Mouse (Mus musculus) hindbrain, embryonic 13.5 days (tissue): Measurements from ENCODE around the gene Msrb2. TPM values are rescaled to one million over a fixed set of nuclear protein-coding genes. Genes with fewer than 3 reads are reported as not detected.

Experiments
- ATAC-seq: fragments of 200-750 bp; cut with Nextera tagmentation; 2 replicates; pipeline ENCODE4 v1.8.0; 2017; ENCODE audit warnings: moderate TSS enrichment; ENCODE audit not compliant: low FRiP score
- H3K27ac ChIP-seq: fragments of 300-500 bp; sonication (generic); 2 replicates; pipeline ENCODE4 v1.5.1; 2015; ENCODE audit warnings: inconsistent platforms, mild to moderate bottlenecking, moderate library complexity
- H3K27me3 ChIP-seq: fragments of 300-500 bp; sonication (generic); 2 replicates; pipeline ENCODE4 v1.6.1; 2015; ENCODE audit warnings: mild to moderate bottlenecking, inconsistent platforms
- H3K36me3 ChIP-seq: fragments of 300-500 bp; sonication (generic); 2 replicates; pipeline ENCODE4 v1.6.1; 2015; ENCODE audit warnings: mild to moderate bottlenecking, inconsistent platforms
- H3K4me1 ChIP-seq: fragments of 300-500 bp; sonication (generic); replicated peaks from 2 replicates; pipeline ENCODE4 v1.6.1; 2015; ENCODE audit warnings: inconsistent platforms
- H3K4me2 ChIP-seq: fragments of 300-500 bp; sonication (generic); 2 replicates; pipeline ENCODE4 v1.6.1; 2015; ENCODE audit warnings: inconsistent platforms, mild to moderate bottlenecking, moderate library complexity
- H3K4me3 ChIP-seq: fragments of 300-500 bp; sonication (generic); 2 replicates; pipeline ENCODE4 v1.5.1; 2015; ENCODE audit warnings: mild to moderate bottlenecking, inconsistent platforms
- H3K9ac ChIP-seq: fragments of 300-500 bp; sonication (generic); 2 replicates; pipeline ENCODE4 v1.6.1; 2015; ENCODE audit warnings: mild to moderate bottlenecking, inconsistent platforms
- H3K9me3 ChIP-seq: fragments of 300-500 bp; sonication (generic); 2 replicates; pipeline ENCODE4 v1.6.1; 2016; ENCODE audit warnings: inconsistent platforms
- WGBS: fragments of 180-500 bp; shearing (Covaris S2); methylation state at CpG from one replicate; pipeline ENCODE4 v1.1.7; 2015; 5-methylcytosine and 5-hydroxymethylcytosine counted together
- polyA plus RNA-seq: library from polyadenylated mRNA; unstranded; fragments of >200 nt; fragmentation: Nextera tagmentation; extraction: Ambion mirVana; gene quantifications from 2 replicates; pipeline ENCODE4 v1.2.1, GENCODE M21; 2015

The Msrb2 gene
- polyA plus RNA-seq, result 10.4 and 10.8 TPM in 2 replicates

DNA sequence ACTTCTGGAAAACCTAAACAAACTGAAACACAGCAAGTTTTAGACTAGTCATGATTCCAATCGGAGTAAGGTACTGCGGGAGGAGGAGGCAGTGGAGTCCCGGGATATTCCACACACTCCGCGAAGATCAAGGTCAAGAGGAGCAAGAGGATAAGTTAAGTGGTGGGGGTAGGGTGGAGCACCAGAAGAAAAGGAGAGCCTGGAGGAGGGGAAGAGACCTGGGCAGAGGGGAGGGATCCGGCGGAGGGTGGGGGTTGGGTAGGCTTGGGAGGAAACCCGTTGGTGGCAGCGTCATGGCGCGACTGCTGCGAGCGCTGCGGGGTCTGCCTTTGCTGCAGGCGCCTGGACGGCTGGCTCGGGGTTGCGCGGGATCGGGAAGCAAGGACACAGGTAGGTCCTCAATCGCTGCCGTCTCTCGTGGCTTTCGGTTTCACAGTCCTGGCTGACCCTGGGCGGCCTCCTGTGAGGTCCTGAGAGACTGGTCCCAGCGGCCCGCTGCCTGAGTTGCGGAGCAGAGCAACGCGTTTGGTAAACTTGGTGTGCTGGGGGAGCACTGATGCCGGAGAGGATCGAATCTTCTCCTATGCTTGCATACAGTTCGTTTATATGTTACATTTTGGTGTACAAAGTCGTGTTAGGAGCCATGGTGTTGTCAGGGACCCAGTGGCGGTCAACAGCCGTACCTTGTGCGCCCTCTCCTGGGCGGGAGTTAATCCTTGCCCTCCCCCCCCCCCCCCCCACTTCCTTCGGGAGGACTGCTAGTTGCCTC lies at the start of gene Msrb2:
Gene Msrb2, plus strand, starts transcription at position 51 of the 769 bp plus-strand sequence.
- no peak within 1 kb of the TSS for H3K27ac ChIP-seq
- ATAC-seq, result peak; percentile 85

DNA sequence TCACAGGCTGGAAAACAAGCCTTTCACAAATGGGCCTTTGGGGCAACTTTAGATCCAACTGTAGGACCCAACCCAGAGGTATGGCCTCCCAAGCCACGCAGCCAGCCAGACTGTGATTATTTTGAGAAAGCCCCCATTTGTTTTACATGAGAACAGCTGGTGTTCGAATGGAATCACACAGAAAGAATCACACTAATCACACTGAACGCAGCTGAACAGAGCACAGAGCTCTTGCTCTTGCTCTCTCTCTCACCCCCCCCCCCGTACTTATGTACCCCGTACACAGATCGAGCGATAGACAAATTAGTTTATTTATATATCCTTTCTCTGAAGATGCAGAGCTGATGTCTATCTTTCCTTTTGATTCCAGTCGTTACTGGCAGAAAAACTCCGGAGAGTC lies 48.8 kb upstream of the Msrb2 start:
- H3K9me3 ChIP-seq, result no peaks in the 10 kb centered on the region
- H3K4me1 ChIP-seq, result no peaks in the 10 kb centered on the region
- H3K27me3 ChIP-seq, result no peaks in the 10 kb centered on the region
- H3K36me3 ChIP-seq, result no peaks in the 10 kb centered on the region
- H3K4me2 ChIP-seq, result no peak overlapping the region
- no peak overlapping the region for H3K9ac ChIP-seq
- WGBS, result 77% methylated on average over 9 of the region's 9 CpGs
- no peak overlapping the region for H3K27ac ChIP-seq
- H3K4me3 ChIP-seq, result no peak overlapping the region
- no peak for ATAC-seq

More for the DNA sequence above, at the start of gene Msrb2:
- WGBS, result under 1% methylated on average over 39 of the region's 39 CpGs
- Histone ChIP-seq H3K4me1 (peaks cover 3% of the 10 kb centered on the region), H3K9ac (peak within 1 kb of the TSS; percentile 79), H3K9me3 (no peaks in the 10 kb centered on the region), H3K27me3 (no peaks in the 10 kb centered on the region), H3K36me3 (no peaks in the 10 kb centered on the region), H3K4me2 (peak within 1 kb of the TSS; percentile 80), H3K4me3 (peak within 1 kb of the TSS; percentile 64)

DNA sequence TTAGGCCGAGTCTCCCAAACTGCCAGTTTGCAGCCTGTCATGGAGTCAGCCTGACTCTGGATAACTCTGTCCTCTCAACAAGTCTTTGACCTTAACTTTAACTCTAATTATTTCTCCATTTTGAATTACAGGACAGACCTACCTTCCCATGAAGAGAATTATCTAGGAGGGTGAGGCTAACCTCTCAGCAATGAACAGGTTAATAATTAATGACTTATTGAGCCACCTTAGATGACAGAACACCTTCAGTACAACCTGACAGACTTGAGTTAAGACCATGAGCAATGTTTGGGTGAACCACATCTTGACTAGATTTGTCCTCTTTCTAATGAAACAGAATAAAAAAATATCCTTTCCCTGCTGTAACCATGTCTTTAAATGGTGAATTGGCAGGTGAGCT lies 44.9 kb upstream of the Msrb2 start:
- H3K4me1 ChIP-seq, result no peaks in the 10 kb centered on the region
- no peak overlapping the region for H3K4me3 ChIP-seq
- ATAC-seq, result no peak
- no peak overlapping the region for H3K9ac ChIP-seq
- no peaks in the 10 kb centered on the region for H3K27me3 ChIP-seq
- no peak overlapping the region for H3K4me2 ChIP-seq
- no peaks in the 10 kb centered on the region for H3K36me3 ChIP-seq
- no peak overlapping the region for H3K27ac ChIP-seq
- WGBS, result 91% methylated on average over 1 of the region's 1 CpGs
- no peaks in the 10 kb centered on the region for H3K9me3 ChIP-seq

DNA sequence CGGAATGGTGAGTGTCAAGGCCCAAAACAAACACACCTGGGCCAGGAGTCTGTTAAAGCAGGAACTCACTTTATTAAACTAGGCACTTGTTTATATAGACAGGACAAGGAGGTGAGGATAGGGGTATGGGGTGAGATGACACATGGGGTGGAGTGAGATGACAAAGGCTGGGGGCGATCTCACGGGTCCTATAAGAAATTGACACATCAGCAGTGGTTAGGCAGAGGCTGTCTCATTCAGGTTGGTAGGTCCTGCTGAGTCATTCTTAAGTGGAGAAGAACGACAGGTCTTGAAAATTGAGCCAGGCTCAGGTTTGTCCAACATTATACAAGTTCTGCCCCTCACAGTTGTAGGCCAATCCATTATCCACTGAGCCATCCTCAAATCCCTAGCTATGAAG lies 43.4 kb upstream of the Msrb2 start:
- Histone ChIP-seq H3K4me2 (no peak overlapping the region), H3K9ac (no peak overlapping the region), H3K27me3 (no peaks in the 10 kb centered on the region), H3K9me3 (no peaks in the 10 kb centered on the region), H3K4me3 (no peak overlapping the region), H3K4me1 (no peaks in the 10 kb centered on the region), H3K36me3 (no peaks in the 10 kb centered on the region), H3K27ac (no peak overlapping the region)
- ATAC-seq, result no peak
- WGBS, result 76% methylated on average over 4 of the region's 4 CpGs

DNA sequence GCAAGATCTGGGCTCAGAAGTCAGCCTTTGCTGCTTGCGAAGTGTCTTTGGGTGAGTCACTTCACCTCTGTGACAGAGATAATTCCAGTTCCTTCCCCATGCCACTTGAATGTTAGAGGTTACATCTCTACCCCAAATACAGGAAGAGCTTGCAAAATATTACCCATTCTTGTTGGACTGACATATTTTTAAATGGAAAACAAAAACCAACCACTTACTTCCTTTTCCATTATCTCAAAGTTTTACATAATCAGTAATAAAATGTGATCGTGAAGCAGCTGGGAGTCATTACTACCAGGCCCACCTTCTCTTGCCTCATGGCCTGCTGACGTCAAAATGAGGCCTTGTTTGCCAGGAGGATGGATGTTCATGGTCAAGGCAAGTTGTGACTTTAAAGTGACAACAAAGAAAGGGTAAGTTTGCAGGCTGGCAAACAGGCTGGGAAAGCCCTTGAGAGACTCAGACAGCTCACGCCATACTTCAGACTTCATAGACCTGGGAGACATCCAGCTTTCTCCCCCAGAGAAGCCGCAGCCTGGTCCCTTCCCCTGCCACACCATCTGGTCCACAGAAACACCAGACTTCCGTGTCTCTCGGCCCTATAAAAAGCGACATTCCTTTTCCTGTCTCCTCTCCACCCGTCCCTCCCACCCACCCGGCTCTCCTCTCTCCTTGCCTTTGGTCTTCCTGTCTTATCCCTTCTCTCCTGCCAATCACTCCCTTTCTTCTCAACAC lies 27.2 kb upstream of the Msrb2 start:
- ATAC-seq, result peak; percentile 22
- H3K9ac ChIP-seq, result 0 out of 2 replicates have a peak overlapping the region, but pooled peaks have one; percentile 13
- H3K9me3 ChIP-seq, result no peaks in the 10 kb centered on the region
- H3K4me3 ChIP-seq, result peak overlapping the region; percentile 16; the same call in 1 of the 2 replicates
- peak overlapping the region; percentile 40; the same call in 1 of the 2 replicates for H3K4me2 ChIP-seq
- H3K27me3 ChIP-seq, result no peaks in the 10 kb centered on the region
- H3K36me3 ChIP-seq, result no peaks in the 10 kb centered on the region
- 60% methylated on average over 8 of the region's 10 CpGs for WGBS
- H3K27ac ChIP-seq, result no peak overlapping the region
- H3K4me1 ChIP-seq, result no peaks in the 10 kb centered on the region

DNA sequence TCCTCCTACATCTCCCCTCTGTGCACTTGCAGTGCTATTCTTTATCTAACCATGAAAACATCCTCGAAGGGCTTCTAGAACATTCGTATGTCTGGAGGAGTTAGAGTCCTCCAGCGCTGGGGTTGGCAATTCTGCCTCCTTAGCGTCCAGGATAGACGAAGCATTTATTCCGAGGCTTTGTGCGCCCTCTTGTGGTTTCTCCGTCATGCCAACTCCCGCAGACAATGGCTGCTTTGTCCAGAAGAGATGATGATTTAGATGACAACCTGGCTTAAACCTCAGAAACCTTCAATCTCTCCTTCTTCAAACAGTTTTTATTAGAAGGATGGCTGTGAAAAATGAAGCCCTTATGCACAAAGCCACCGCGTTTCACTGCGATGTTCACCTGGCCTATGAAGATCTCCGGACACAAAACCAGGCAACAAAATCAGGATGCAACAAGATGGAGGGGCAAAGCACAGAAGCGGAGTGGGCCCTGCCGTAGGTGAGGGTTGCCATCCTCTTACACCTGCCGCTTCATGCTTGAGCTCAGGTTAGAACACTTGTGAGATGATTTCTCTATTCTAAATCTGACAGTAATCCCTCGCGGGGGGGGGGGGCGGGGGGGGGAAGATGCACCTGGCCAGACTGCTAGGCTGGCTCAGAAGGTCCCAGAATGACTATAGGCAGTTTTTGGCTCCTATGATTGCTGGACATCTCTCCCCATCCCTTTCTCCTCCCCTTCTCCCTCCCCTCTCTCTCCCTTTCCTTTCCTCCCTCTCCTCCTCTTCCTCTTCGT lies 26.4 kb upstream of the Msrb2 start:
- H3K4me3 ChIP-seq, result peak overlapping the region; percentile 16
- WGBS, result 23% methylated on average over 19 of the region's 20 CpGs
- H3K36me3 ChIP-seq, result no peaks in the 10 kb centered on the region

DNA sequence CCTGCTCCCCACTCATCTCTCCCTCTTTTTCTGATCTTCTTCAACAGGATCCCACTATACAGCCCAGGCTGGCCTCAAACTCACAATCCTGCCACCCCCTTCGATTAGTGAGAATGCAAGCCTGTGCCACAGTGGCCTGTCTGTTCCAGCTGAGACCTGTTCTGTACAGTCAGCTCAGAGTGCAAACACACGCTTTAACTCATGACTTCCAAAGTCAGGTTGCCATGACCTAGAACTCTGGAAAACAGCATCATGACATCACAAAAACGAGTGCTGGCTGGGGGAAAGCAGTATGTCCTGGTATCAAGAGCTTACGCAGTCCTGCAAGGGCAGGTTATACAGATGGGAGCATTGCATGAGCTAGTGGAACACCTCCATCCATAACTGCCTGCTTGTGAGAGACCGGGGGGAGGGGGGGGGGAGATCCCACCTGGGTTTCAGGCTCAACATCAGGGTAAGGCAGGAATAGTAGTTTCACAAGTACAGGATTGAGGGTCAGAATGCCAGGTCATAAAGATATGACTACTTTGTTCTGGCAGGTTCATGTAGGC lies 25.8 kb upstream of the Msrb2 start:
- 79% methylated on average over 5 of the region's 5 CpGs for WGBS
- no peak overlapping the region for H3K9ac ChIP-seq
- 0 out of 2 replicates have a peak, but pooled peaks have one; percentile 50 for ATAC-seq
- no peak overlapping the region for H3K27ac ChIP-seq
- no peaks in the 10 kb centered on the region for H3K27me3 ChIP-seq
- no peaks in the 10 kb centered on the region for H3K36me3 ChIP-seq
- no peaks in the 10 kb centered on the region for H3K4me1 ChIP-seq
- 0 out of 2 replicates have a peak overlapping the region, but pooled peaks have one; percentile 16 for H3K4me3 ChIP-seq
- peak overlapping the region; percentile 40 for H3K4me2 ChIP-seq
- H3K9me3 ChIP-seq, result no peaks in the 10 kb centered on the region

More for the DNA sequence above, 26.4 kb upstream of the Msrb2 start:
- no peak overlapping the region for H3K27ac ChIP-seq
- peak overlapping the region; percentile 58 for H3K9ac ChIP-seq
- no peaks in the 10 kb centered on the region for H3K4me1 ChIP-seq
- H3K27me3 ChIP-seq, result no peaks in the 10 kb centered on the region
- ATAC-seq, result peak; percentile 95
- H3K4me2 ChIP-seq, result peak overlapping the region; percentile 40
- H3K9me3 ChIP-seq, result no peaks in the 10 kb centered on the region

DNA sequence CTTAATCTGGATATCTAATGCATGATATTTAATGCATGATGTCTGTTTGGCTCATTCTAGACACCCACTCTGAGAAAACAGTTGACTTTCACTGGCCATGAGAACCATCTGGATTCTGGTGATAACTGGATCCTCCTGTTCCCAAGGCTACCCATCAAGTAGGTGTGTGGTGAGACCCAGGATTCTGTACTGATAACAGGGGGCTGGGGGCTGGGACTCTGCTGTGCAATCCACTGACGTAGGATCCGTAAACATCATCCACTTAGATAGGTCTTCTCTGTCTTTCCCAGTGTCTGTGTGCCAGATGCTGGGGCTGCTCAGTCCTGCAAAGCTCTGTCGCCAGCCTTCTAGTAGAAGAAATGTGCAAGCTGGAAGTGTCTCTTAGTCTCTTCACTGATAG lies 22.8 kb upstream of the Msrb2 start:
- 84% methylated on average over 3 of the region's 3 CpGs for whole genome bisulfite sequencing
- Histone ChIP-seq H3K27me3 (no peaks in the 10 kb centered on the region), H3K9ac (no peak overlapping the region)

DNA sequence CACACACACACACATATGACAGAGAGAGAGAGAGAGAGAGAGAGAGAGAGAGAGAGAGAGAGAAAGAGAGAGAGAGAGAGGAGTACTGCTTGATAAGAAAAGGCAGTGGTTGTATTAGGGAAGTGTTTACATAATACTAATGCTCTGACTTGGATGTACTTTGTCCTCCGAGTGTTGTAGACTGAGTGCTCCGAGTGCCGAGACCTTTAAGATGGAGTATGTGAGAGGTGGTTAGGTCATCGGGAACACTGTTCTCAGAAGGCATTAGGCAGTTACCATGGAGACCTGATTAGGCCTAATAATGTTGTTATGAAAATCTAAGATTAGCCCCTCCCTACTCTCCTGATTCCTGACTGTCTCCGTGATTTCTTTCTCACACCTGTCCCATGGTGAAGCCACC lies 21.1 kb upstream of the Msrb2 start:
- no peaks in the 10 kb centered on the region for H3K9me3 ChIP-seq
- H3K9ac ChIP-seq, result no peak overlapping the region
- H3K27ac ChIP-seq, result no peak overlapping the region
- no peak overlapping the region for H3K4me2 ChIP-seq
- H3K36me3 ChIP-seq, result no peaks in the 10 kb centered on the region
- no peaks in the 10 kb centered on the region for H3K27me3 ChIP-seq
- no peak overlapping the region for H3K4me3 ChIP-seq
- H3K4me1 ChIP-seq, result no peaks in the 10 kb centered on the region
- no peak for ATAC-seq
- WGBS, result 87% methylated on average over 5 of the region's 5 CpGs

More for the DNA sequence above, 22.8 kb upstream of the Msrb2 start:
- Histone ChIP-seq H3K4me3 (no peak overlapping the region), H3K4me1 (no peaks in the 10 kb centered on the region), H3K36me3 (no peaks in the 10 kb centered on the region), H3K9me3 (no peaks in the 10 kb centered on the region), H3K27ac (no peak overlapping the region), H3K4me2 (no peak overlapping the region)
- no peak for ATAC-seq

DNA sequence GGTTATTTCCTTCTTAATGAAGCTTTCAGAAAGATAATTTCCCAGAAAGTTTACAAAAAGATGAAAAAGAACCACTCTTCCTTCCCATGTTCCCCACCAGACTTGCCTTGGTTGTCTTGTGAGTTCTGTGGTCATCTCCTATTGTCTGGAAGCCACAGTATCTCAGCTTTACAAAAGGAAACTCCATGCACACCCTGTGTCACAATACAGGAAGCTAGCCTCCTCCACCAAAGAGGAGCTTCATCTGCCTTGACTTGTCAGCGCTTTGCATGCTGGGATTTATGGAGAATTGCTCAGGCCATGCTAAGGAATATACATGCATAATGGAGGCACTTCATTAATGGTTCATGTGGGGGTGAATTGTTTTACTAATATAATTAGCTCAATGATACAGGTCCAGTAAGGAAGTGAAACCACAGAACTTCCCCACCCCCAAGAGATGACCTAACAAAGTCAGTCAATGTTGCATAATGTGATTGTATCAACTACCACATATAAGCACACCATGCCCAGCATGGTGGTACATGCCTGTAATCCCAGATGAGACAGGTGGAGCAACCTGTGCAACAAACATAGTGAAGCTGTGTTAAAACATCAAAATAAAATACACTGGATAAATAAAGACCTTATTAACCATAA lies 19.5 kb upstream of the Msrb2 start:
- Histone ChIP-seq H3K27me3 (no peaks in the 10 kb centered on the region), H3K4me3 (no peak overlapping the region), H3K4me1 (no peaks in the 10 kb centered on the region), H3K4me2 (no peak overlapping the region), H3K27ac (no peak overlapping the region), H3K9me3 (no peaks in the 10 kb centered on the region), H3K9ac (no peak overlapping the region), H3K36me3 (no peaks in the 10 kb centered on the region)
- 93% methylated on average over 1 of the region's 1 CpGs for WGBS
- ATAC-seq, result no peak

DNA sequence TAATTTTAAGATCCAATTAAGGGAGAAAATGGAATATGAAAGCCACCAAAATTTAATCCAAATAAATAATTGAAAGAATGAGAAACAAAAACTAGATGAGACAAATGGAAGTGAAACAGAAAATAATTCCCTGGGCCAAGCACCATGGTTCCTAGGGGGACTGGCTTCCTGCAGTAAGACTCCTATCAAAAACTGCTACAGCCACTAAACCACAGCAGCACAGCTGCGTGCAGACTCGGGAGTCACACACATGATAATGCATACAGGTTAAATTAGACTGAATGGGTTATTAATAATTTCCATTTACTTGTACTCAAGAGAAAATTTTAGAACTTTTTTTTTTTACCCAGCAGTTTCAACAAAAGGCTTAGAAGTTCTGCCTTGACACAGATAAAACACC lies 18.1 kb upstream of the Msrb2 start:
- 91% methylated on average over 2 of the region's 2 CpGs for WGBS
- Histone ChIP-seq H3K27me3 (no peaks in the 10 kb centered on the region), H3K36me3 (no peaks in the 10 kb centered on the region), H3K9me3 (no peaks in the 10 kb centered on the region), H3K4me3 (no peak overlapping the region), H3K9ac (no peak overlapping the region), H3K27ac (no peak overlapping the region), H3K4me2 (no peak overlapping the region), H3K4me1 (no peaks in the 10 kb centered on the region)
- ATAC-seq, result no peak
